Mouse (Mus musculus) lung, postnatal 0 days (tissue): ENCODE data around the gene Tmem266.

Experiments used
- CTCF ChIP-seq: IDR thresholded peaks from 2 replicates; pipeline ENCODE4 v1.5.1; 2016; ENCODE audit warnings: antibody characterized with exemption, mild to moderate bottlenecking
- EP300 ChIP-seq: IDR thresholded peaks from 2 replicates; pipeline ENCODE4 v1.6.1; 2016; ENCODE audit warnings: antibody characterized with exemption, mild to moderate bottlenecking, control low read depth

DNA sequence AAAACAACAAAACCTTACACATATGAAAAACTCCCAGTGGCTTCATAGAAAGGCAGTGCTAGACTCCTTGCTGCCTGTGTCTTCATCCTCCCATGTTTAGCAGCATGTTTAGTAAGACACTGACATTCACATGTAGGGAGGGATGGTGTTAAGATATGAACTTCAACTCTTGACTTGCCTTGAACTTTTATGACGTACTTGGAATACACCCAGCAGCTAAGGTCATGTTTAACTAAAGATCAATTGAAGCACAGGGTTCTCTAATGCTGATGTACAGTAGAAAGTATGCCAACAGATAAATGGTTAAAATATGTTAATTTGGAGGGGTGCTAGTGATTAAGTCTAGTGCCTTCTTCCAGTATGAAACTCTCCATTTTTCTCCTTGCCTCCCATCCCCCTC is 4.1 kb upstream of the Tmem266 start:
- TF ChIP-seq CTCF (no peak), EP300 (no peak)
